24 mouse cellular contexts compared by ENCODE assay signal in the genomic region with DNA sequence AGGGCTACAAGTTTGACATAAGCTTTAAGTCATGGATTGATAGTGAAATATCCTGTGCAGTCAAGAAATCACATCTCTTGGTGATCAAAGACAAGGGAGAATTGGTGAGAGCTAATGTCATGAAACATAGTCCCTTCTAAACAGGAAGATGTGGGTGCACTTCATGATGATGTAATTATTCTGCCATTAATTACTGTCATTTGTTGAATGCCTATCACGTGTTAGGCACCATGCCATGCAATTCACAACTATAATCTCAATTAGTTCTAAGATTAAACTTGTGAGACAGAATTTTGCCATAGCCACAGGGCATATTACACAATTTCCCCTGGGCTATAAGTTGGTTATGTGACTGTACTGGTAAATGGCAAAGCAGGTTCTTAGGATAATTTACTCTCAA. TPM values are rescaled to one million over a fixed set of nuclear protein-coding genes. Genes with fewer than 3 reads are reported as not detected.
DNase-seq lines count a peak whose midpoint lies in the region; ATAC-seq lines count a peak whose summit lies in the region.
"Had no signal": no experiment of that assay in that cellular context is flagged by ENCODE, and none has a peak within 500 bp of the region (broad histone marks: within the 10 kb centered on the region; RNA-seq: fewer than 3 reads in every experiment).

No protein-coding gene starts in this region.

- DNase-seq in kidney, adult 11 months: no peak
- no peak for DNase-seq in heart, postnatal 4 days
- DNase-seq in embryo, embryonic 11 days: no peak
- DNase-seq: adrenal gland, postnatal 10 days; adrenal gland, postnatal 36 days; cerebellum, adult 18-20 months; cerebellum, adult 9-10 months; cerebellum, postnatal 14 days; gastrocnemius, postnatal 25 days; heart, adult 2 months; heart, postnatal 14 days; kidney, adult 18-20 months had no signal

- ATAC-seq in CD4-positive, CD25-positive, alpha-beta regulatory T cell, adult 4 months: peak; percentile 62
- peak; percentile 85 for ATAC-seq in granulocyte monocyte progenitor cell, adult 5-6 weeks (replicated peaks; ENCODE audit: poor library complexity, severe bottlenecking)
- ATAC-seq in megakaryocyte progenitor cell, adult 5-6 weeks (replicated peaks; ENCODE audit: poor library complexity): peak; percentile 56
- ATAC-seq: forebrain, embryonic 15.5 days had no signal

RNA-seq across cellular contexts. Expression of a gene that starts 28.2 kb away (rescaled TPM):
- polyA plus RNA-seq in CD4-positive, CD25-positive, alpha-beta regulatory T cell, adult 4 months (2017; shearing (Covaris generic)): 100 to 1,000 TPM; 220 to 231 TPM
- 60.9 and 69.3 TPM in 2 replicates for total RNA-seq in granulocyte monocyte progenitor cell, adult 5-6 weeks (2014; fragmentation: Nextera tagmentation)
- total RNA-seq in granulocyte monocyte progenitor cell, adult 5-6 weeks (2017): 163 and 224 TPM in 2 replicates
- 128 and 146 TPM in 2 replicates for total RNA-seq in megakaryocyte progenitor cell, adult 5-6 weeks (2015)
- 109 and 150 TPM in 2 replicates for total RNA-seq in megakaryocyte progenitor cell, adult 5-6 weeks (2017)
- not detected for total RNA-seq in heart, postnatal 4 days (2021)
- total RNA-seq: gastrocnemius, adult 8-10 months; MEL had no signal
- polyA plus RNA-seq: embryonic facial prominence, embryonic 10.5 days; embryonic facial prominence, embryonic 13.5 days; forebrain, embryonic 12.5 days; forebrain, embryonic 15.5 days; heart, embryonic 13.5 days; hindbrain, embryonic 12.5 days; hindbrain, embryonic 15.5 days had no signal

Comparison
In these comparisons a context has a peak if more than half of its experiments do, and no peak if none do; other contexts are left out.
1. RNA of a gene that starts 28.2 kb away (total RNA-seq): 60.9 to 224 TPM in granulocyte monocyte progenitor cell, adult 5-6 weeks and 109 to 150 TPM in megakaryocyte progenitor cell, adult 5-6 weeks; not detected in heart, postnatal 4 days; every median in the first group is over 10 times any median in the second.
2. Peak in every context shown above with its lines, with median percentiles within 50 percentile points of each other: ATAC-seq.